Comparison of ENCODE assay signal across 8 mouse cellular contexts in genomic region chr10:41888365-41888941, GRCm38 (mm10).
DNase-seq lines count a peak whose midpoint lies in the region; ATAC-seq and TF ChIP-seq lines count a peak whose summit lies in the region.

No protein-coding gene starts in this region.

- H3K27ac ChIP-seq in kidney, postnatal 0 days = no peak overlapping the region
- peak overlapping the region in 1 of 2 experiments; percentile 97; a peak in 1 of 4 replicates for H3K27ac ChIP-seq in heart, embryonic 14.5 days (replicated peaks in 1 of 2; ENCODE audit: control insufficient read depth in 1 of 2, insufficient read depth in 1 of 2, low read depth in 2 of 2, low read length in 2 of 2)
- peak overlapping the region; percentile 100 for H3K27ac ChIP-seq in liver, embryonic 15.5 days (replicated peaks)

- ATAC-seq in kidney, postnatal 0 days (replicated peaks; ENCODE audit: low FRiP score, low read depth) = no peak
- ATAC-seq in heart, embryonic 14.5 days (ENCODE audit: insufficient number of reproducible peaks, insufficient read depth, low FRiP score, low read depth) = no peak
- ATAC-seq in liver, embryonic 15.5 days (ENCODE audit: insufficient read depth) = no peak
- ATAC-seq in neutrophil, adult 5-6 weeks (ENCODE audit: extremely low read depth, insufficient number of reproducible peaks, low FRiP score, poor library complexity, severe bottlenecking) = peak; percentile 22; the same call in 1 of the 2 replicates

- H3K4me3 ChIP-seq in kidney, postnatal 0 days (replicated peaks; ENCODE audit: low read depth, low read length) = peak overlapping the region; percentile 79
- peak overlapping the region in 1 of 2 experiments; percentile 63; a peak in 2 of 4 replicates for H3K4me3 ChIP-seq in heart, embryonic 14.5 days (ENCODE audit: control insufficient read depth in 1 of 2, insufficient read depth in 1 of 2, low read depth in 1 of 2, low read length in 2 of 2)
- peak overlapping the region; percentile 86 for H3K4me3 ChIP-seq in liver, embryonic 15.5 days (replicated peaks)

- H3K36me3 ChIP-seq in kidney, postnatal 0 days (ENCODE audit: insufficient read depth, low read length) = no peaks in the 10 kb centered on the region
- H3K36me3 ChIP-seq in heart, embryonic 14.5 days (ENCODE audit: control insufficient read depth, insufficient read depth, low read length) = no peaks in the 10 kb centered on the region
- H3K36me3 ChIP-seq in liver, embryonic 15.5 days (replicated peaks) = no peaks in the 10 kb centered on the region

- 21% methylated on average over 4 of the region's 4 CpGs for WGBS in kidney, postnatal 0 days
- 55% methylated on average over 4 of the region's 4 CpGs for WGBS in heart, embryonic 14.5 days
- 16% methylated on average over 4 of the region's 4 CpGs for WGBS in liver, embryonic 15.5 days (ENCODE audit: insufficient replicate concordance)

- H3K9ac ChIP-seq in kidney, postnatal 0 days (ENCODE audit: low read depth, low read length) = no peak overlapping the region
- H3K9ac ChIP-seq in heart, embryonic 14.5 days (ENCODE audit: low read length) = peak overlapping the region; percentile 83
- H3K9ac ChIP-seq in liver, embryonic 15.5 days = peak overlapping the region; percentile 95

- peak; percentile 70 for DNase-seq in kidney, postnatal 0 days (ENCODE audit: low spot score)
- DNase-seq in kidney, adult 18-20 months = no peak
- peak; percentile 65 for DNase-seq in brain, embryonic 14.5 days (ENCODE audit: low read depth)
- DNase-seq in testis, postnatal 10 days (ENCODE audit: low spot score) = no peak
- DNase-seq in adrenal gland, postnatal 4 days (ENCODE audit: low spot score in 2 of 2) = no peak

- 0 out of 2 replicates have a peak, but pooled peaks cover 9% of the 10 kb centered on the region for H3K4me1 ChIP-seq in kidney, postnatal 0 days (replicated peaks; ENCODE audit: insufficient read depth, low read length)
- H3K4me1 ChIP-seq in heart, embryonic 14.5 days (ENCODE audit: control insufficient read depth in 2 of 2, insufficient read depth in 2 of 2, low read length in 2 of 2) = peaks cover 9 to 36% of the 10 kb centered on the region in 2 experiments
- H3K4me1 ChIP-seq in liver, embryonic 15.5 days (replicated peaks) = peaks cover 37% of the 10 kb centered on the region

- H3K27me3 ChIP-seq in kidney, postnatal 0 days (ENCODE audit: insufficient read depth, low read length) = no peaks in the 10 kb centered on the region
- H3K27me3 ChIP-seq in heart, embryonic 14.5 days (ENCODE audit: control insufficient read depth, insufficient read depth, low read length) = no peaks in the 10 kb centered on the region
- no peaks in the 10 kb centered on the region for H3K27me3 ChIP-seq in liver, embryonic 15.5 days

- peak overlapping the region; percentile 94 for H3K4me2 ChIP-seq in kidney, postnatal 0 days (ENCODE audit: low read length)
- peak overlapping the region; percentile 78 for H3K4me2 ChIP-seq in heart, embryonic 14.5 days (ENCODE audit: low read length)
- H3K4me2 ChIP-seq in liver, embryonic 15.5 days = peak overlapping the region; percentile 84

- H3K9me3 ChIP-seq in kidney, postnatal 0 days (replicated peaks; ENCODE audit: low read length) = no peaks in the 10 kb centered on the region
- H3K9me3 ChIP-seq in heart, embryonic 14.5 days (ENCODE audit: control insufficient read depth, low read length) = no peaks in the 10 kb centered on the region
- H3K9me3 ChIP-seq in liver, embryonic 15.5 days (replicated peaks) = no peaks in the 10 kb centered on the region

- TF ChIP-seq POLR2A in brain, embryonic 14.5 days (IDR thresholded peaks at IDR 0.05; ENCODE audit: borderline replicate concordance, extremely low read depth, insufficient read depth, insufficient read length, poor library complexity, severe bottlenecking) = no peak

- TF ChIP-seq CTCF in kidney, postnatal 0 days (IDR thresholded peaks at IDR 0.05; ENCODE audit: low read depth) = peak; percentile 60
- peak; percentile 45; the same call in 1 of the 2 replicates for TF ChIP-seq CTCF in brain, embryonic 14.5 days (IDR thresholded peaks at IDR 0.05; ENCODE audit: borderline replicate concordance, extremely low read depth, insufficient read depth, insufficient read length)

Comparison
In these comparisons a context has a peak if more than half of its experiments do, and no peak if none do; other contexts are left out.
1. DNase-seq: peak in kidney, postnatal 0 days (single experiment) and brain, embryonic 14.5 days (single experiment); none in kidney, adult 18-20 months (single experiment), testis, postnatal 10 days (single experiment) and adrenal gland, postnatal 4 days (0 of 2).
2. Peak in every context shown above with its lines, with median percentiles within 50 percentile points of each other: H3K4me2 ChIP-seq.